ENCODE assay signal across 9 mouse cellular contexts in genomic region chr1:43112882-43113281, GRCm38 (mm10). TPM values are rescaled to one million over a fixed set of nuclear protein-coding genes. Genes with fewer than 3 reads are reported as not detected.
DNase-seq lines count a peak whose midpoint lies in the region; ATAC-seq and TF ChIP-seq lines count a peak whose summit lies in the region.
"Had no signal": no experiment of that assay in that cellular context is flagged by ENCODE, and none has a peak within 500 bp of the region (broad histone marks: within the 10 kb centered on the region; RNA-seq: fewer than 3 reads in every experiment).

No protein-coding gene starts in this region.

- DNase-seq in heart, postnatal 36 days: peak; percentile 56 to 64
- DNase-seq in heart, adult 8-10 months (ENCODE audit: low spot score): no peak
- peak; percentile 54 to 64 for DNase-seq in cerebellum, adult 2 months
- DNase-seq in gastrocnemius, adult 8-10 months (ENCODE audit: low spot score in 2 of 2): peak; percentile 37 to 44
- DNase-seq in left cerebral cortex, adult 11 months (ENCODE audit: low spot score): peak; percentile 63
- DNase-seq in thymus, postnatal 36 days: peak; percentile 28 to 33

- H3K9me3 ChIP-seq in ES-Bruce4 (replicated peaks; ENCODE audit: control insufficient read depth, insufficient read depth, low read length, poor library complexity, severe bottlenecking): no peaks in the 10 kb centered on the region
- 0 out of 2 replicates have a peak, but pooled peaks cover 3% of the 10 kb centered on the region for H3K9me3 ChIP-seq in midbrain, embryonic 16.5 days (replicated peaks; ENCODE audit: control insufficient read depth, low read length, poor library complexity, severe bottlenecking)
- H3K9me3 ChIP-seq: limb, embryonic 12.5 days had no signal

- H3K4me1 ChIP-seq in ES-Bruce4 (ENCODE audit: control insufficient read depth, insufficient read depth, low read length): no peaks in the 10 kb centered on the region
- H3K4me1 ChIP-seq in cerebellum, adult 2 months (ENCODE audit: control insufficient read depth, insufficient read depth, low read length): no peaks in the 10 kb centered on the region
- H3K4me1 ChIP-seq in midbrain, embryonic 16.5 days (ENCODE audit: control insufficient read depth, insufficient read depth, low read length): no peaks in the 10 kb centered on the region
- H3K4me1 ChIP-seq: limb, embryonic 12.5 days had no signal

- 83% methylated on average over 2 of the region's 2 CpGs for WGBS in cerebellum, adult 2 months
- 89% methylated on average over 2 of the region's 2 CpGs for WGBS in midbrain, embryonic 16.5 days

- TF ChIP-seq EP300 in ES-Bruce4 (IDR thresholded peaks at IDR 0.05; ENCODE audit: insufficient read depth, low read depth, low read length): no peak

- peak; percentile 56; the same call in 1 of the 2 replicates for ATAC-seq in midbrain, embryonic 16.5 days

- H3K36me3 ChIP-seq in ES-Bruce4 (ENCODE audit: control insufficient read depth, insufficient read depth, low read length, poor library complexity, severe bottlenecking): peaks cover 11% of the 10 kb centered on the region
- H3K36me3 ChIP-seq in midbrain, embryonic 16.5 days (ENCODE audit: control insufficient read depth, insufficient read depth, low read length): peaks cover 39% of the 10 kb centered on the region

- no peak for TF ChIP-seq POLR2A in ES-Bruce4 (IDR thresholded peaks at IDR 0.05; ENCODE audit: insufficient read depth, low read length)
- no peak for TF ChIP-seq POLR2A in cerebellum, adult 2 months (IDR thresholded peaks at IDR 0.05; ENCODE audit: borderline replicate concordance, insufficient read depth, low read length)

- no peak overlapping the region for H3K9ac ChIP-seq in ES-Bruce4 (ENCODE audit: low read depth, poor library complexity, severe bottlenecking)
- H3K9ac ChIP-seq in midbrain, embryonic 16.5 days (ENCODE audit: low read depth, low read length): no peak overlapping the region
- H3K9ac ChIP-seq: limb, embryonic 12.5 days had no signal

- TF ChIP-seq CTCF in ES-Bruce4 (IDR thresholded peaks at IDR 0.05; ENCODE audit: low read depth, low read length): peak; percentile 62
- TF ChIP-seq CTCF in cerebellum, adult 2 months (IDR thresholded peaks at IDR 0.05; ENCODE audit: borderline replicate concordance, insufficient read depth, low read depth, low read length): peak; percentile 71

- H3K4me3 ChIP-seq in ES-Bruce4 (ENCODE audit: low read depth, low read length): no peak overlapping the region
- H3K4me3 ChIP-seq in cerebellum, adult 2 months (replicated peaks; ENCODE audit: insufficient read depth, low read depth, low read length): no peak overlapping the region
- H3K4me3 ChIP-seq in midbrain, embryonic 16.5 days (ENCODE audit: low read depth, low read length): no peak overlapping the region
- H3K4me3 ChIP-seq: limb, embryonic 12.5 days had no signal

- H3K27me3 ChIP-seq in ES-Bruce4 (ENCODE audit: control insufficient read depth, insufficient read depth, low read length, poor library complexity, severe bottlenecking): no peaks in the 10 kb centered on the region
- no peaks in the 10 kb centered on the region for H3K27me3 ChIP-seq in cerebellum, adult 2 months (ENCODE audit: control insufficient read depth, insufficient read depth, low read length)
- H3K27me3 ChIP-seq in midbrain, embryonic 16.5 days (ENCODE audit: control insufficient read depth, insufficient read depth, low read depth, low read length): no peaks in the 10 kb centered on the region
- H3K27me3 ChIP-seq: limb, embryonic 12.5 days had no signal

- intact Hi-C loops in heart, postnatal 36 days (cut with DNase I): loop anchor here (1.0 kb wide), 1 partner anchor 151 kb away; no protein-coding TSS in a partner anchor

- no peak overlapping the region for H3K4me2 ChIP-seq in midbrain, embryonic 16.5 days (ENCODE audit: low read length)
- H3K4me2 ChIP-seq: limb, embryonic 12.5 days had no signal

- H3K27ac ChIP-seq in ES-Bruce4 (ENCODE audit: insufficient read depth, low read length): no peak overlapping the region
- no peak overlapping the region for H3K27ac ChIP-seq in cerebellum, adult 2 months (ENCODE audit: insufficient read depth, low read length)
- no peak overlapping the region for H3K27ac ChIP-seq in midbrain, embryonic 16.5 days (ENCODE audit: low read length)
- H3K27ac ChIP-seq: limb, embryonic 12.5 days had no signal

RNA-seq across cellular contexts. Expression of gene AI597479, which starts 14.4 kb away (rescaled TPM):
- 10 to 100 TPM; 17.6 to 19.9 TPM for total RNA-seq in heart, postnatal 36 days (2021)
- total RNA-seq in heart, adult 8-10 months (2022): 10 to 100 TPM; 18.7 to 25.0 (median 21.5) TPM
- polyA plus RNA-seq in ES-Bruce4 (2011; ENCODE audit: insufficient read depth, insufficient read length, low read depth, missing spikeins): 27.7 and 29.6 TPM in 2 replicates
- polyA plus RNA-seq in cerebellum, adult 2 months (2012; rRNA removed): 25.8 and 26.5 TPM in 2 replicates
- total RNA-seq in gastrocnemius, adult 8-10 months (2022): 10 to 100 TPM; 16.9 to 19.4 (median 18.6) TPM
- polyA plus RNA-seq in midbrain, embryonic 16.5 days (2015; fragmentation: Nextera tagmentation; extraction: Ambion mirVana): 57.5 and 59.9 TPM in 2 replicates

RNA-seq across cellular contexts. Expression of gene Tgfbrap1, which starts 14.4 kb away (rescaled TPM):
- 10 to 100 TPM; 14.9 to 15.3 TPM for total RNA-seq in heart, postnatal 36 days (2021)
- 10 to 100 TPM; 12.9 to 14.9 (median 13.8) TPM for total RNA-seq in heart, adult 8-10 months (2022)
- 9.6 and 9.8 TPM in 2 replicates for polyA plus RNA-seq in ES-Bruce4 (2011; ENCODE audit: insufficient read depth, insufficient read length, low read depth, missing spikeins)
- 37.8 and 39.7 TPM in 2 replicates for polyA plus RNA-seq in cerebellum, adult 2 months (2012; rRNA removed)
- 10 to 100 TPM; 11.3 to 15.0 (median 13.3) TPM for total RNA-seq in gastrocnemius, adult 8-10 months (2022)
- 17.6 and 17.8 TPM in 2 replicates for polyA plus RNA-seq in midbrain, embryonic 16.5 days (2015; fragmentation: Nextera tagmentation; extraction: Ambion mirVana)
